Mouse (Mus musculus): Measurements from ENCODE around the gene Tmem63b.

DNA sequence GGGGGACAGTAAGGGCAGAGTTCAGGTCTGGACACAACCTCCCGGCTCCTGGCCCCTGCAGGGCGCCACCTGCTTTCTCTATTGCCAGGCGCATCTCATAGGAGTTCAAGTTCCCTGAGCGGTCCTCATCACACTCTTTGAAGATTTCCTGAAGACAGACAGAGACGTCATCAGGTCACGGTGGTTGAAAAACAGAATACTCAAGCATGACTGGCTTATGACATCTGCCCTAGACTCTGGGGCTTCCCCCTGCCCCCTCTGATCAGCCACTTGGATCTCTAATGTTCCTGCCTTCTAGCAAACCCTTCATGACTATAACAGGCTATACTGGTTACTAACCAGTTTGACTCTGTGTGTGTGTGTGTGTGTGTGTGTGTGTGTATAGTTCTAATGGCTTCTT is 54.8 kb downstream of the Tmem63b start:
- TF ChIP-seq CTCF (IDR thresholded peaks at IDR 0.05): no peak
- TF ChIP-seq EP300 (IDR thresholded peaks at IDR 0.05): no peak

All from lung, postnatal 0 days (tissue).